Mouse (Mus musculus) inflammation-experienced regulatory T-cells, adult 6 months (primary cell): Measurements from ENCODE around the gene Kif1bp. TPM values are rescaled to one million over a fixed set of nuclear protein-coding genes. Genes with fewer than 3 reads are reported as not detected.
"Not testable (repeated sequence)": the region's sequence is repeated elsewhere in the genome, so short reads cannot be mapped to it uniquely, and the experiment has no call there.

Experiments
- ATAC-seq: one replicate; pipeline ENCODE4 v1.8.0; 2017
- polyA plus RNA-seq, 3 experiments: library from polyadenylated mRNA; unstranded; fragments of 100-300 nt; shearing (Covaris generic); gene quantifications; one replicate each; pipeline ENCODE4 v1.2.1; 2017

Gene Kif1bp
- polyA plus RNA-seq: 1 to 10 TPM; 4.1 to 8.7 (median 5.0) TPM

GRCm38 (mm10) chr10:62578338-62579100 is at the start of gene Kif1bp:
TSS of gene Kif1bp (minus strand) at chr10:62578457.
- ATAC-seq: peak; percentile 98

GRCm38 (mm10) chr10:62604161-62604560 is 25.9 kb upstream of the Kif1bp start:
- no peak for ATAC-seq

- no peak for ATAC-seq
Observed at GRCm38 (mm10) chr10:62603233-62604030, 25.2 kb upstream of the Kif1bp start.

GRCm38 (mm10) chr10:62602177-62603040 is 24.2 kb upstream of the Kif1bp start, which contains the start of gene Ddx21:
TSS of gene Ddx21 (minus strand) at chr10:62602281.
- ATAC-seq: peak; percentile 91

- peak; percentile 1 for ATAC-seq
Observed at GRCm38 (mm10) chr10:62601833-62602176, 23.5 kb upstream of the Kif1bp start.

GRCm38 (mm10) chr10:62601053-62601791 is 23.0 kb upstream of the Kif1bp start:
- ATAC-seq: peak; percentile 12

GRCm38 (mm10) chr10:62600056-62600455 is 21.8 kb upstream of the Kif1bp start:
- ATAC-seq: peak; percentile 38

GRCm38 (mm10) chr10:62599311-62599710 is 21.1 kb upstream of the Kif1bp start:
- not testable (repeated sequence) for ATAC-seq

- no peak for ATAC-seq
Observed at GRCm38 (mm10) chr10:62592496-62592895, 14.2 kb upstream of the Kif1bp start.

- ATAC-seq: peak; percentile 99
Observed at GRCm38 (mm10) chr10:62590200-62590599, 11.9 kb upstream of the Kif1bp start.

- ATAC-seq: no peak
Observed at GRCm38 (mm10) chr10:62588616-62589015, 10.4 kb upstream of the Kif1bp start.

GRCm38 (mm10) chr10:62583245-62583644 is 5.0 kb upstream of the Kif1bp start:
- ATAC-seq: no peak

- ATAC-seq: no peak
Observed at GRCm38 (mm10) chr10:62582701-62583100, 4.4 kb upstream of the Kif1bp start.

- no peak for ATAC-seq
Observed at GRCm38 (mm10) chr10:62582263-62582662, 4.0 kb upstream of the Kif1bp start.

GRCm38 (mm10) chr10:62579129-62579528 is 872 bp upstream of the Kif1bp start:
- not testable (repeated sequence) for ATAC-seq

GRCm38 (mm10) chr10:62577673-62578337 is 452 bp downstream of the Kif1bp start:
- peak; percentile 57 for ATAC-seq

GRCm38 (mm10) chr10:62575001-62575400 is 3.3 kb downstream of the Kif1bp start:
- ATAC-seq: no peak

- ATAC-seq: no peak
Observed at GRCm38 (mm10) chr10:62570126-62570871, 8.0 kb downstream of the Kif1bp start.

GRCm38 (mm10) chr10:62568861-62569260 is 9.4 kb downstream of the Kif1bp start:
- no peak for ATAC-seq

GRCm38 (mm10) chr10:62557736-62558135 is 20.5 kb downstream of the Kif1bp start:
- ATAC-seq: no peak

GRCm38 (mm10) chr10:62556558-62556901 is 21.7 kb downstream of the Kif1bp start:
- ATAC-seq: no peak
